Mouse (Mus musculus) embryo, embryonic 10 days (tissue): ENCODE data around the gene Lrp8.
A peak's percentile ranks its signal among the peaks of the same experiment; 100 is the strongest.

ENCODE experiments used
- DNase-seq: peaks from one replicate; pipeline ENCODE4 v3.0.0-alpha.2; 2015; ENCODE audit warnings: low spot score

The Lrp8 gene

DNA sequence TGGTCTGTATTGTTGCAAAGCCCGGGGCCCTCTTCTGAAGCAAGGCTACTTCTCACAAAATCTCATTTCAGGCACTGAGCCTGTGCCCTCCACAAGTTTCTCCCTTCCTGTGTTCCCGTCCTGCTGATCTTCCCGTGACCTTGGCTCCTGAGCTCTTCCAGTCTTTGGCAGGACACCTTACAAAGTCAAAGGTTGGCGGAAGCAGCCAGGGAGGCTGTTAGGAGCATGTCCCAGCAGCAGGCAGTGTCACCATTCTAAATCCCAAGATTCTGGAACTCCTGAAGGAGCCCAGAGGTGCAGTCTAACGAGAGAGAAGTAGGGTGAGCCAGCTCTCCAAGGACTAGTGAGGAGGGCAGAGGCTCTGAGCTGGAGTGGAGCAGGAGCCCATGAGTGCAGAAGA, 46.5 kb downstream of the Lrp8 start:
- no peak for DNase-seq

DNA sequence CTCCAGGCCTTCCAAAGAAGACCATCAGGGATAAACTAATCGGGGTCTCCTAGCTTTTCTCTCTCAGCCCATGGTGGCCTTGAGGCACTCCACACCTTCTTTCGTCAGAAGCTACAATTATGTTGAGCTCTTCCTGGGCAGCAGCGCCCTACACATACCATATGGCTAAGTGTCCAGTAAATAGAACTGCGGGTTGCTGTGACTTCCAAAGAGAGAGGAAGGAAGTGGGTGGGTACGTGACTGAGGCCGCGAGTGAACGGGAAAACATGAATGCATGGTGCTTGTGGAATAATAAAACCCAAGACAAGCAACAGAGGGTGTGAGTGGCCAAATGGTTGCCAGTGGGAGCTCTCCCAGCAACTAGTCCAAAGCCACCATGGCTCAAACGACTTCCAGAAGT, 47.6 kb downstream of the Lrp8 start:
- no peak for DNase-seq

DNA sequence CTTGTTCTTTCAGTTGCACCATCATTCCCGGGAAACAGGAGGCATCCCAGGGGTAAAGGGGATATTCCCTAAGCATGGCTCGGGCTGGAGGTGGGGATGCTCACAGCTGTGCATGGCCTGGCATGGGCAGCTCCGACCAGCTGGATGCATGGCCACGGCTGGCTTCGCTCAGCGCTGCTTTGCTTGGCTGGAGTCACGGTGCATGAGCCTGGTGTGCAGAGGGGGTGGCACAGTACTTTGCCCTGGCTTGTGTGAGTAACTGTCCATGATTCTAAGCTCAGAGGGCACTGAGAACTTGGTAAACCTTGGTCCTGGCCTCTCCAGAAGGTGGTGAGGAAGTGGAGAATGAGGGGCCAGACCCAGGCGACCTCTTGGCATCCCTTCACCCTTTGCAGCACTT, 48.0 kb downstream of the Lrp8 start:
- DNase-seq, result no peak

DNA sequence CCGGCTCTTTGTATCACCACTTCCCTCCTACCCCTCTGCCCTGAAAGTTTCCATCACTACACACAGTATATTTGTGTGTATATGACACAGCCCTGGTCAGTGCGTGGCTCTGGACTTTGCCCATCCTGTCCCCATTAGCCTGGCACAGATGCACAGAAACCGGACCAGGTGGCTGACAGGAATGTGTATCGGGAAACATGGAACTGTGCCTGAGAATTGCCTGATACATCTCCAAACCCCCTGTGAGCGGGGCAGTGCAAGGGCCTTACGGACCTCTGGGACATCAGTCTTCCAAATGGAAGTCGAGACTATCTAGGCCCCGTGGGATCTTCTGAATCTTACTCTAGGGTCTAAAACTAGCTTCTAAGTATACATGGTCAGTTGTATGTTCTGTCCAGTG, 51.3 kb downstream of the Lrp8 start:
- DNase-seq, result no peak

DNA sequence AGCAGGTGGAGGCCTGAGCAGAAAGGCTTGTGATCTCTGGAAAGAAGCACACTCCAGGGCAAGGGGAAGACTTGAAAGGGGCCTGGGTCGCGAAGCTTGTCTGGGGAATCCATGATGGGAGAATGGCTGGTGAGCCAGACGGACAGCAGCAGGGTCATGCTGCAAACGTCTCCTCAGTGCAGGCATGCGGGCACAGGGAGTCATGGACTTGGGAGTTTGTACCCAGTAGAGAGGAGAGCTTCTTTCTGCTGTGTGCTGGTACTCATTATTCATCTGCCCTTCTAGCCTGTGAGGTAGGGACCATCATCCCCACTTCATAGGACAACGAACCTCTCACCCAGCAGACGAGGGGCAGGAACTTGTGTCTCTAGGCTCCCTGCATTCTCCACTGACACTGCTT, 51.8 kb downstream of the Lrp8 start:
- DNase-seq, result no peak

DNA sequence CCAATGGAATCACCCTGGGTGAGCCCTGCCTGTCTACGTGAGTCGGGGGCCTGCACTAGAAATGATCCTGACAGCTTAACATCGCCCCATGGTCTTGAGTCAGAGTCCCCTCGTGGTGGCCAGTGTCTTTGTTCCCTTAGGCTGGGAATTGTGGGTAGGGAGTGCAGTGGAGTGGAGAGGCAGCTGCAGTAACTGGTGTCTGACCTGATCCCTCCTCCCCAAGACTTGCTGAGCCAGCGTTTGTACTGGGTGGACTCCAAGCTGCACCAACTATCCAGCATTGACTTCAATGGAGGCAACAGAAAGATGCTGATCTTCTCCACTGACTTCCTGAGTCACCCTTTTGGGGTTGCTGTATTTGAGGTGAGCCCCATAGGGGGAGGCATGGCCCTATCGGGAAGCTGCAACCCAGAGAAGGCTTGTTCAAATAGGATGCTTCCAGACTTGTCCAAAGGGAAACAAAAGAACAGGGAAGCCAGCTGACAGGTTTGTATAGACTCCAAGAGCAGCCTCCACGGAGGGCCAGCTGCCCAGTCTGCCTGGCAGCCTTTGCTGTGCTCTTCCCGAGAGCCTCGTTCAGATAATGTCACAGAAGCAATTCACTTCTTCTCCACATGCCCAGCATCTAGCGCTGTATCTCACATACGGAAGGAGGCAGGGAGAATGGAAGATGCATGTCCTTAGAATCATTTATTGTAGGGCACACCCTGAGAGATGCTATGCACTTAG, 55.1 kb downstream of the Lrp8 start:
- DNase-seq, result no peak

DNA sequence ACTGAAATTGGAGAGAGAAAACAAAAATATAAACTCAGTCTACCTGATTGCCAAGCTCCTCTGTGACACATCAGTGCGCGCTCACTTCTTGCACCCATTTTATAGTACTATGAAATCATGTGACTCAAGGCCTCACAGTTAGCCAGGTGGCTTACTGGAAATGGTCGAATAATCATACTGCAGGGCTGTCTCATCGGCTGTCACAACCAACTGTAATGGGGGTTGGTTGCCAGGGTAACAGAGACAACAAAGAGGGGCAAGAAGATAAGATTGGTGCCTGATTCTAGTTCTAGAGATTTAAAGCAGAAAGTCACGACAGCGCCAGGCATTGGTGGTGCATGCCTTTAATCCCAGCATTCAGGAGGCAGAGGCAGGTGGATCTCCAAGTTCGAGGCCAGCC, 56.9 kb downstream of the Lrp8 start:
- no peak for DNase-seq

DNA sequence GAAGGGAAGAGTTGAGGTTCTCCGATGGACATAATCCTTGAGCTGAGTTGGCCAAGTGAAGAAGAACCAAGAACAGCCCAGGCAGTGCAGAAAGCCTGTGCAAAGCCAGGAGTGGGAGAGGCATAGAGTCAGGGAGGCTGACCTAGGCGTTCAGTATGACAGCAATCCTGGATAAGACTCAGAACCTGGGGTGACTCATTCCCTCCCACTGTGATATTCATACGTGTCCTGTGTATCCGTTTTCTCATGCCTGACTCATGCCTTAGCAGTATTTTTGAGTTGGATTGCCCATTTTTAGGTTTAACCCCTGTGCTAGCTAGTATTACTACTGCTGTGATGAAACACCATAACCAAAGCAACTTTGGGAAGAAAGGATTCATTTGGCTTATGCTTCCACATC, 62.8 kb downstream of the Lrp8 start:
- no peak for DNase-seq

DNA sequence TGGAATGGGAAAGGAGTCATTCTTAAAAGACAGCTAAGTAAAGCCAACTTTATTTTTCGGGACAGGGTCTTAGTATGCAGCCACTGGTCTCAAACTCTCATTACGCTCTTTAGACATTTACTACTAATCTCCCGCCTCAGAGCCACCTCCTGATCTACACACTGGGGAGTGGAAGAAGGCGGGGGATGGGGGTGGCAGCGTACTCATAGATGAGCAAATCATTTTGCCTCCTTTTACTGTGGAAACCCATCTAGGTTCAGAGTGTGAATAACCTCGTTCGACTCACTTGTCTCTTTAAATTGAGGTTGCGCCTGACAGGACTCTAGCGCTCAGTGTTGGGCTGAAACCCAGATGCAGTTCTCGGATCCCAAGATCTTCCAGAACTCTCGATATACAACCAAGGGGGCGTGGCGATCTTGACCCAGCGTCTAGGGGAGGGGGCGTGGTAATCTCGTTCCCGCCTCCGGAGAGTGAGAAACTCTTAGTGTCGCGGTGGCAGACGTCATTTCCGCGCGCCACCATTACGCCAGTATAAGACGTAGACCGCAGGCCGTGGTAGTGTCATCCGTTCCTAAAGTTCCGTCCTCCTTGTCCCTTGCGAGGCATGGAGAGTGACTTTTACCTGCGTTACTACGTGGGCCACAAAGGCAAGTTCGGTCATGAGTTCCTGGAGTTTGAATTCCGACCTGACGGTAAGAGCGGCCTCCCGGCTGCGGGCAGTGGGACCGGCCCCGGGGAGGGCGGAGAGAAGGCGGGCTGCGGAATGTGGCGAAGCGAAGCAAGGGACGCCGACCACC, 77.4 kb downstream of the Lrp8 start, which contains the start of gene Magoh:
Gene Magoh (plus strand): TSS at position 502 of the 797 bp plus-strand sequence.
- peak; percentile 100 for DNase-seq

DNA sequence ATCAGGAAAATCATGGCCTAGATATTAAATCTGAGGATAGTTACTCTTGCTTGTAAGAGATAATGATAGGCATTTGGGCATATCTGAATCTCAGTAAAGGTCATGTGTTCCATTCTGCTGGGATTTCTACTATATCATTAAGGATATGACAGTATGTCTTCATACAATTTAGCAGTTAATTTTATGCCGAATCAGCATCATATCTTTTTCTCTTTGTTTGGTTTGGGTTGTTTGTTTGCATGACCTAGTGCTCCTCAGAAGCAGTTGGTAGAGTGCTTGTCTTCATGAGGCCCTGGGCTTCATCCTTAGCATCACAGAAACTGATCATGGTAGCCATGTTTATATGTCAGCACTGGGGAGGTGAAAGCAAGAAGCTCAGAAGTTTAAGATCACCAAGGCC, 79.6 kb downstream of the Lrp8 start:
- DNase-seq, result no peak

DNA sequence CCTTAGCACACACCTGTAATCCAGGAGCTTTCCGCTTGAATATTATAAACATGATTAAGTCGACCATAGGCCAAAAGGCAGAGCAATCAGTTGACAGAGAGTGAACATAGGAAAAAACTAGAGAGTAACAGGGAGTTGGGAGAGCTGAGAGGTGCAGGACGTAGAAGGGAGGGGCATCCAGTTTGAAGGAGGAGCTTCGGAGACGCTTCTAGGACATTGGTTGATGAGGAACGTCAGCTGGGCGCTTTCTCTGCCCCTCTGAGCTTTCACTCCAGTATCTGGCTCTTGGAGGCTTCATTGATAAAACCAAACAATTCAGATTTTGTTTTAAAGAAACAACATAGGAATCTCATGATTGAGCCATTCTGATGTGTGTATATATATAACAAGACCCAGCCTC, 84.3 kb downstream of the Lrp8 start:
- DNase-seq, result no peak

DNA sequence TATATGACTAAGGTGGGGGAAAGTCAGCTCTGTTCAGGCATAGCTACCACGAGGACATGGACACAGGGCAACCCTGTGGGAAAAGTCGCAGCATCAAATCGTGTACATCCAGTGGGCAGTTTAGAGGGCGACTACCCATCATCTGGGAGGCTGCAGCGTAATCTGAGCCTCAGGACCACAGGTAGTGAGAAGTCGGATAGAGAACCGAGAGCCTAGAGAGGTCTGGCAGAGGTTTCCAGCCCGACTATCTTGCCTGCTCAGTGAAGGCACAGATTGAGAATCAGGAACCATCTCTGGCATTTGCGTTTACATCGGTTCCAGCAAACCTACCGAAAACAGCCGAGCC, 87.3 kb downstream of the Lrp8 start:
- DNase-seq, result no peak

DNA sequence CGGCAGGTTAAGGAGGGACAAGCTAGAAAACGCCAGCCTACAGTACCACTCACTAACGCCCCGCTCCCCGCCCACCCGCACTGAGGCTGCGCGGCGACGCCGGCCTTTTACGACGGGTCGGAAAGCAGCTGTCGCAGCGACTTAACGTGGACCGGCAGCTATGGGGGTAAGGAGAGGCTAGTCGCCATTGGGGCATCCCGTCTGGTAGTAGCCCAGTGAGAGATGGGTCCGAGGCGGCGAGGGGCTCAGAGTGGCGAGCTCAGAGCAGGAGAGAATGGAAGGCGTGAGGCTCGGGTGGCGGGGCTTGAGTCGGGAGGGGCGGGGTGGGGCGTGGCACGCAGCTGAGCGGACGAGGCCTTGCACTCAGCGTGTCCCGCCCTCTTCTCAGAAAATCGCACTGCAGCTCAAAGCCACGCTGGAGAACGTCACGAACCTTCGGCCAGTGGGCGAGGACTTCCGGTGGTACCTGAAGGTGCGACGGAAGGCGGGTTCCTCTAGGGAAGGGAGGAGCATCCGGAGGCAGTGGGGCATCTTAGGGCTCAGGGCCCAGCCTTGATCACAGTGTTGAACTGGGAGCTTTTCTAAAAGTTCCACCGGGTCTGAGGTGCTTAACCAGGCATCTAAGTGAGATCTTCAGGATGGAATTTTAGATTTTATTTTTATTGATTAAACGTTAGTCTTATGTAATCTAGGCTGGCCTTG, 87.8 kb downstream of the Lrp8 start, which contains the start of gene 0610037L13Rik:
Gene 0610037L13Rik (plus strand): TSS at position 83 of the 702 bp plus-strand sequence.
- peak; percentile 99 for DNase-seq

DNA sequence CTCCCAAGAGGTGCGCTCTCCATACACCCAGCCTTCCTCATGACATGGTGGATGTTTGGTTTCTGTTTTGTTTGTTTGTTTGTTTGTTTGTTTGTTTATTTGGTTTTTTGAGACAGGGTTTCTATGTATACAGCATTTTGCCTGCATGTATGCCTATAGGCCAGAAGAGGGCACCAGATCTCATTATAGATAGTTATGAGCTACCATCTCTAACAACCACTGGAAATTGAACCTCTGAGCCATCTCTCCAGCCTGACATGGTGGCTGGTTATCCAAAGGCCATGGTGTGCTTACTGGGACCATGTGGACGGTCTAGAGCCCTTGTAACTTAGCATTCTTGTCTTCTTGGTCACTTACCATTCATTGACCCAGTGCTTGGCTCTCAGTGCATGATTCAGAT, 90.6 kb downstream of the Lrp8 start:
- peak; percentile 30 for DNase-seq

DNA sequence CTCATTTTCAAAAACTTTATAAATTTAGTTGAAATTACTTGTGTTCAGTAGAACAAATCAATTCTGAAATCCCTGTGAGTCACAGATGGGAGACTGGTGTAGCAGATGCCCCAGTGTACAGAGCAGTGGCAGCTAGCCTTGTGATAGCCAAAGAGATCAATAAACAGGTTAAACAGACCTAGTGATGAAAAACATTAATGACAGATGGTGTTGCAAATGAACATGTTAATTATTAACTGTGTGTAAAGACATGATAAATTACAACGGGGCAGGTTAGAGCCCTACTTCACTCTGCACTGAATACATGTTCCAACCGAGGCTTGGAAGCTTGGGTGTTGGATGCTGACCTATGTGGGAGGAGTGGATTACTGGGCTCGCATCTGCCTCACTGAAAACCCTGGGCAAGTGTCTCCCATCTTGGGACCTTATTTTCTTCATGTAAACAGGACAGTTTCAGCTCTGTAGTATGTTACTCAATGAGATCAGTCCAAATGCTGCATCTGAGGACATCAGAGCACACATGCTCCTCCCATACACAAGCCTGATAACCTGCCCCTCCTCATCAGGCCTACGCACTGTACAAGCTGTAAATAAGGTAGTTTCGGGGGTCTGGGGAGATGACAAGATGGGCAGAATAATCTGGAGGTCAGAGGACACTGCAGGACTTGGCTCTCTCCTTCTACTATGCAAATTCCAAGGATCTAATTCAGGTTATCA, 97.3 kb downstream of the Lrp8 start:
- DNase-seq, result no peak

DNA sequence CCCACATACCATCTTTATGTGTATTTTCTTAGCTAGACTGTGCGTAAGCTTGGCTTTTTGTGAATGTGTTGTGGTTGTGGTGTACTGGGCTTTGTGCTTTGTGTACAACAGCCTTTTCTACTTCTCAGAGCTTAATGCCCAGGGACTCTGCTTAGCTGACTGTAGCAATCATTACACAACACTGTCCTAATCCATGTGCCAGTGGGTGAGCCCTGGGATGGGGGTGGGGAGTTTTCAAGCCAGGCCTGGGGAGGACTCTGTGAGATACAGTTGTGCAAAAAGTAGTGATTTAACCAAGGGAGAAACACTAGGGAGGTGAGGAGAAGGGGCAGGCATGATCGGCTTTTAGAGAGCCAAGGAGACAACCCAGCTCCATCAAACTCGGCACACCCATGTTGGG, 98.1 kb downstream of the Lrp8 start:
- DNase-seq, result no peak

DNA sequence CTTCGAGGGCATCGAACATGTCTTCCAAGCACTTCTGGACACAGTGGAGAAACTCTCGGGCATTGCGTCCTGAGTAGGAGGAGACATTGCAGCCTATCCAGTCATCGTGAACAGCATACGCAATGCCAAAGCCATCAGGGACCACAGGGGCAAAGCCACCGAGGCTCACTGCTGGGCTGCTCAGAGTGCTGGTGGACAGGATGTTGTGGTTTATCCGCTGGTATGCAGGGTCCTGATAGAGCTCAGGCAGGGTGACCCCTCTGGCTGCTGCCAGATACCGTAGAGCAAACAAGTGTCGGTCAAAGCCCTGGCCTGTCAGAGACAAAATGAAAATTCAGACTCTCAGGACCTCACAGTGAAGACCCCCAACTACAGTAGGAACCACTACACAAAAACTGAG, 102.2 kb downstream of the Lrp8 start:
- DNase-seq, result no peak

DNA sequence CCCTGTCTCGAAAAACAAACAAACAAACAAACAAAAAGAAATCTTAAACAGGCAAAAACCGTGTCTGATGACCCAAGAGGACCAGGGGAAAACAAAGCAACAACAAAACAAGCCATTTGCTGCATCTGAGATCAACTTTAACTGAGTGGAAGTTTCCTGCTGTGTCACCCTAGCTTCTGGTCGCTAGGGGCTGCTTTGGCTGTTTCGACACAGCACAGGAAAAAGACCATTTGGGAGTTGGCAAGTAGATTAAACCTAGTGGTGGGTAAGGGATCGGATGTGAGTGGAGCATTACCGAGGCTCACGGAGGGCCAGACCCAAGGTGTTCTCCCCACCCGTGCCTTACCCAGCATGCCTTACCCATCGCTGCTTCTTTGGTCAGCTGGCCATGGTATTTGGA, 104.5 kb downstream of the Lrp8 start:
- no peak for DNase-seq

DNA sequence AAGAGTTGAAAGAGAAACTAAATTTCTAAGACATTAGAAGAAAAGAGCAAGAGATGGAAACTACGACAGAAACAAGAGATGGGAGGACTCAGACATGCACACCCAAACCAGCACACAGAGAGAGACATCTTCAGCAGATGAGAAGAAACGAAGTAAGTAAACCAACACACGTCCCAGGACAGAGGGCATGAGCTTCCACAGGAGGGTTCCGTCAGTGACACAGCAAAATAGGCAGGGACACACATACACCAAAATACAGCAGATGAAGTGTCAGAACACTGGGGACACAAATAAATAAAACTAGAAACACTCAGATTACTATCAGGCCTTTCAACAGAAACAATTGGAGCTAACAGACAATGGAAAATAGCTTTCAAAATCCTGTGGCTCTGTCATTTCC, 108.0 kb downstream of the Lrp8 start:
- DNase-seq, result no peak

DNA sequence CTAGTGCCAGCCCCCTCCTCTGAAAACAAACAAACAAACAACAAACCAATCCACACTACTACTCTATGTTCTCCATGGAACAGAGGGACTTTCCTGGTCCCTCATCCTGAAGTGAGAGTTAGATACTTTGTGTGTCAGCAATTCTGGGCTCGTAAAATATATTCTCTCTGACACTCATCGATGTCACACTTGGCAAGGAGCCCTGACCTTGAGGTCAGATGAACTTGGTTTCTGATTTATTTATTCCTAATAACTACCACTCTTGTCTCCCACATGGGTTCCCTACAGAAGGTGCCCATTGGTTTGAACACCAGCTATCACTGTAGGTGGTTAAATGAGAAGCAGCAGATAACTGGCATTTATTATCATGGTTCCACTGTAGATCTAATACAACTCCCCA, 118.3 kb downstream of the Lrp8 start:
- no peak for DNase-seq

DNA sequence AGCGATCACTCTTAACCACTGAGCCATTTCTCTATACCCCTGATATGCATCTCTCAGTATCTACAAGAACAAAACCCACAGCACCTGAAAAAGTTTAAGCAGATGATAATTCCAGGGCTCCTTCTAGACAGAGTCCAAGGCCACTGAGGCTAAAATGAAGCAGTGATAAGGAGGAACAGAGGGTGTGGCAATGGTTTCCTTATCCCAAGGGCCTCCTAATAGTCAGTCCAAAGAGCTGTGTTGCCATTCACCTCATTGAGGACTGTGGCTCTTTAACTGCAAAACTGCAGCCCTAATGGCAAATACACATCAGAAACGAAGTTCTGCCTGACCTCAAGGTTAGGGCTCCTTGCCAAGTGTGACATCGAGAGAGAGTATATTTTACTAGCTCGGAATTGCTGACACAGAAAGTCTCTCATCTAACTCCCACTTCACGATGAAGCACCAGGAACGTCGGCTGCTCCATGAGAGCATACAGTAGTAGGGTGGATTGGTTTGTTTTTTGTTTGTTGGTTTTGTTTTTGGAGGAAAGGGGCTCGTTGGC, 119.2 kb downstream of the Lrp8 start:
- DNase-seq, result no peak

DNA sequence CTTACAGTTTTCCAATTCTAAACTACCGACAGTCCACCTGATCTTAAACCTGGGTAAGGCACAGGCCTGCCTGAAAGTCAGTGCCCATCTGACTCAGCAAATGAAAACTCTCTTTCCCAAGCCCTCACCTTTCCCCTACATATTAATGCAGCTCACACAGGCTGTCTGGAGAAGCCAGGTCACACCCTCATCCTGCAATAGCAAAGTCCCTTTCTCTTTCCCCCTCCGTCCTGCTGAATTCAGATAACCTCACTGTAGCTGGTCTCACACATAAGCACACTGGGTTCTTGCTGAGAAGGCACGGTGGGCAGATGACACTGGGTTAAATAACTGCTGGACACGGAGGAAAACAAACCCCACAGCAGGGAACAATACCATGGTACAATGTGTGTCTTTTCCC, 119.9 kb downstream of the Lrp8 start:
- DNase-seq, result no peak
